Mouse (Mus musculus): ENCODE measurements around the gene Stat5b. TPM values are rescaled to one million over a fixed set of nuclear protein-coding genes. Genes with fewer than 3 reads are reported as not detected.
A peak's percentile ranks its signal among the peaks of the same experiment; 100 is the strongest.

Gene Stat5b
- total and polyA plus RNA-seq, 3 experiments: 53.8 to 65.3 (median 60.3) TPM

- DNase-seq: no peak
Observed at GRCm38 (mm10) chr11:100816342-100816741, 34.2 kb downstream of the Stat5b start.

DNA sequence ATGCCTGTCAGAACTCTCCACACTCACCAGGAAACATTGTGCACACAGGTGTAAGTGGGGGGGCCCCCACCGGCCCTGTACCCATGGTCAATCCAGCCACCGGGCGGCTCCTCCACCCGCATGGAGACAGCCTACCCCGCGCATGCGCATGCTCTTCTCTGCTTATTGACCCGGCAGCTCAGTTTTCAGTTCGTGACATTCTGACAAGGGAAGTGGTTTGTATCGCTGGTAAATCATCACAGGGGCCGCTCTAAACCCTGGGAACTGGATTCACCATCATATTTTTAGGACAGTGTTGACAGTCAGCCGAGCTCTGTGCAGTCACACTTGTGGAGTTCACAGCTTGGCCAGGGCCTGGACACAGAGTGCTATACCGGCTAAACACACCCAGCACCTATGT, 36.0 kb downstream of the Stat5b start:
- DNase-seq: peak; percentile 73

DNA sequence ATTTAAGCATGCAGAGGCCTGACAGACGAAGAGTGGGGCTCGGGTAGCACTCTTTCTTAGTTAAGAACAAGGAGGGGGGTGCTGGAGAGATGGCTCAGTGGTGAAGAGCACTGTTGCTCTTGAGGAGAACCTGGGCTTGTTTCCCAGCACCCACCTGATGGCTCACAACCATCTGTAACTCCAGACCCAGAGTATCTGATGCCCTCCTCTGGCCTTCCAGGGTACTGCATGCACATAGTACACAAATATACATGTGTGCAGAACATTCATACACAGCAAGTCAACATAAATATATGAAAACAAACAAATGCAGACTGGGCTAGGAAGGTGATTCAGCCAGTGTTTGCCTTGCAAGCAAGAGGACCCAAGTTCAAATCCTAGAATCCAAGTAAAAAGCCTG, 39.4 kb downstream of the Stat5b start:
- DNase-seq: no peak

DNA sequence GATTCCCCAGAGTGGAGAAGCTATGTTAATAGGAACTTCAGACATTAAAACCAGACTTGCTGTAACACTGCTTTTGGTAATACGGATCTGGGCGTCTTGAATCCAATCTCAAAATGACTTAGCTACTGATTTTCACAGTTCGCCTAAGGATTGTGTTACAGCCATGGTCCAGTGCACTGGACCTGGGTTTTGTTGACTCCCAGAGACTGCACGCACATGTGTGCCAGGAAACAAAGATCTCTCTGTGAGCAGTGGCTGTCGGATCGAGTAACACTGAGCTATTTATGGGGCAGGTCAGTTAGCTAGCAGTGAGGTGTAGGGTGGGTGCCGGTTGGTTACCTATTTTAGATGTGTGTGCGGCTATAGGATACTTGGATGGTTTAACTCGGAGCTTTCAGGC, 40.0 kb downstream of the Stat5b start:
- no peak for DNase-seq

GRCm38 (mm10) chr11:100806380-100807305, 43.9 kb downstream of the Stat5b start:
- DNase-seq: no peak

DNA sequence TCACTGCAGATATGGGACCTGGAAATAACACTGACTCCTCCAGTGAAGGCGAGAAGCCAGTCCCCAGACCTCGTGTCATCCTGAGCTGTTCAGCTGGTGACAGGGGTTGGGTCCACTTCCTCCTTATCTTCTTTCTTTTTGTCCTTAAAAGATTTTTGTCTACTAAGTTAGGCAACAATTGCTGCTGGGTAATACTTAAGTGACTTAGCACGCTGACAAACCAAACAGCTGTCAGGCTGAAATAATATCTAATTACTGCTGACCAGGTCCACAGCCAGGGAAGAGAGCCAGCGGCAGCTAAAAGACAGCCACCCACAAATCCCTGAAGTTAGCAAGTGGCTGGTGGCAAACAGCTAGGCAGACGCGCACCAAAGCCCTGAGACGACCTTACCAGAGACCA, 45.0 kb downstream of the Stat5b start:
- DNase-seq: no peak

DNA sequence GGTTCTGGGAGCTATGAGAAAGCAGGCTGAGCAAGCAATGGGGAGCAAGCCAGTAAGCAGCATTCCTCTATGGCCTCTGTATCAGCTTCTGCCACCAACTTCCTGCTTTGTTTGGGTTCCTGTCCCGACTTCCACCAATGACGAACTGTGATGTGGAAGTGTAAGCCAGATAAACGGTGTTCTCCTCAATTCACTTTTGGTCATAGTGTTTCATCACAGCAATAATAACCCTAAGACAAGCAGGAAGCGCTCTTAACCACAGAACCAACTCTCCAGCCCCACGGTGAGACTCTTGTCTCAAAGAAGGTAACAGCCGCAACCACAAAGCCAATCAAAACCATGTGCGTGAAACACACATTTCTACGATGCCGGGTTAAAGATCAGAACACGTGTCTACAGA, 46.1 kb downstream of the Stat5b start:
- no peak for DNase-seq

GRCm38 (mm10) chr11:100799426-100799825, 51.1 kb downstream of the Stat5b start:
- DNase-seq: peak; percentile 89

DNA sequence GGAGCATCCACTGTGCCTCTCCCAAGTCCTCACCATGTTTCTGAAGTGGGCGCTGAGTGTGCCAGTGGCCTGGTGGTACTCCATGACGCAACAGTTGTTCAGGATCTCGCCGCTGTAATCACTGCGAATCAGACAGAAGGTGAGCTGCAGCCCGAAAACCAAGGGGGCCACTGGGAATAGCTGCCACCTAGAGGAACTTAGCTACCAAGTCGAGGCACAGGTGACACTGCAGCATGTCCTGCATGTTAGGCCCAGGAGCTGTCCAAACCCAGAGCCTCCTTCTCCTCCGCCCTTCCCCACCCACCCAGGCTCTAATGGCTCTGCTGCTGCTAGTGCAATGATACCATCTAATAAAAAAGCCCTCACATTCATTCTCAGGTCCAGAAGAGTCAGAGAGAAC, 53.9 kb downstream of the Stat5b start:
- no peak for DNase-seq

DNA sequence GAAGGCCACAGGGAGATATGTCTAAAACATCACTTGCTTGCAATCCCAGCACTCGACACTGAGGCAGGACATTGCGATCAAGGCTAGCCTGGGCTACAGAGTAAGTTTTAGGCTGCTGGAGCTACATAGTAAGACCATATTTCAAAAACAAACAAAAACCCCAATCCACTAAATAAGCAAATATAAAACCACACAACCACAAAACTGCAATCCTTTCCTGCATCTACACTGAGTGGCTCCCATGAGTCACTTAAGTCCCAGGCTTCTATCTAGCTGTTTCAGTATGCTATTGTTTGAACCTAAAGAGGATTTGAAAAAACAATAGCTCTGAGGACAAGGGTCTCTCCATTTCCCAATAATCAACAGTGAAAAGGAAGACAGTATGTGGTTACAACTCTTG, 55.1 kb downstream of the Stat5b start:
- no peak for DNase-seq

- DNase-seq: peak; percentile 85
Observed at GRCm38 (mm10) chr11:100791457-100792049, 59.0 kb downstream of the Stat5b start.

DNA sequence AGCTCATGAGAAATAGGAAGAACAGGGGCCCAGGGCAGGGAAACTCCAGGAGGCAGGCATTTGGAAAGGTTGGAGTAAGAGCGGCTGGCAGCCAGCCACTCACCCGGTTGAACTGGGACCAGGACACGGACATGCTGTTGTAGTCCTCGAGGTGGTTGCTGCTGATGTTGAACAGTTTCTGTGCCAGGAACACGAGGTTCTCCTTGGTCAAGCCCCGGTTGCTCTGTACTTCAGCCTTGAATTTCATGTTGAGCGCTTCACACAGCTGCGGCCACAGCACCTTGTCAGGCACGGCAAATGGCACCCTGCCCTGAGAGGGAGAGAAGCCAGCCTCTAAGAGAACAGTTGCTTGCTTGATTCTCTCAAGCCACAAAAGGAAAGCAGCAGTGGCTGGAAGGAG, 59.9 kb downstream of the Stat5b start:
- peak; percentile 78 for DNase-seq

GRCm38 (mm10) chr11:100789702-100790101, 60.8 kb downstream of the Stat5b start:
- no peak for DNase-seq

DNA sequence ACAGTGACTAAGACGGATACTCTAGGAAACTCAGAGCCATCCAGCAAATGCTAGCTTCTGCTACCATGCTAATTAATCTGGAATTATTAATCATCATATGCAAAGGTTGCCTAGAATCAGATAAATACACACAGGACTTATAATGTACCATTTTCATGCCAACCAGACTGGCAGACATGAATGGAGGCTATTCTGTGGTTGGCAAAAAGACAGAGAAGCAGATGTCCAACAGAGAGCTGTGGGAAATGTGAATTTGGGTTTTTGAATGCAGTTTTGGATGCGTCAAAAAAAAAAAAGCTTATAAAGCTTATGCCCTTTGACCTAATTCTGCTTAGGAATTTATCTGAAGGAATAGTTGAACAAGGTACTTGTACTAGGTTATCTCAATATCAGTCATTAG, 64.8 kb downstream of the Stat5b start:
- no peak for DNase-seq

DNA sequence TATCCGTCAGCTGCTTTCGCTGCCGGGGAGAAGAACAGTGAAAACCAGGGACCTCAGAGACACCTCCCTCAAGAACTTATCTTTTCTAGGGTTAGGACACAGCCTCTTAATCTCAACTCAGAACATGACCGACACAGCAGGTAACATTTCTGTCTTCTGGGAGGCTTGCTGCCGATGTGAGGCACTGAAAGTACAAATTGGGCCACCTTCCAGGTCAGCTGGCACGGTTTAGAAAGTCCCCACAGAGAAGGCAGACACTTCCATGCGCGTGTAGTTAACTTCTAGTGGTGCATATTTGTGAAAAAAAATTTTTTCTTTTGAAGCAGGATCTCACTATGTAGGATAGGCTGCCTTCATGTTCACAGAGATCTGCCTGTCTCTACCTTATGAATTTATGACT, 66.2 kb downstream of the Stat5b start:
- DNase-seq: no peak

DNA sequence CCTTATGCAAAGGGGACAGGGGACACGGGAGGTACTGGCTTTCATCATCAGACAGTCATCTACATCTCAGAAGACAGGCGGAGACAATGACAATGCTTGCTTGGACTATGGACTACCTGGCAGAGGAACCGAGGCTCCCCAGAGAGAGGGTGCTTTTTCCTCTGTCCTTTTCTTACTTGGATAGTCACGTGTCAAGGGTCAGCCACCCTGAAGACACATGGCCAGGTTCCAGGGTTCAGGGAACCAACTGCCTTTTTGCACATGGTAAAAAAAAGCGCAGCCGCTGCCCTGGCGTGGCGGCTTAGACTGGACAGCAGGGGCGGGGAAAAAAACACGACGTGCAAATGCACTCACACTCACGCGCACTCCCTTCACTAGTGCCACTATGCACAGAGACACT, 68.0 kb downstream of the Stat5b start:
- no peak for DNase-seq

GRCm38 (mm10) chr11:100781763-100782475, 68.6 kb downstream of the Stat5b start:
- DNase-seq: no peak

DNA sequence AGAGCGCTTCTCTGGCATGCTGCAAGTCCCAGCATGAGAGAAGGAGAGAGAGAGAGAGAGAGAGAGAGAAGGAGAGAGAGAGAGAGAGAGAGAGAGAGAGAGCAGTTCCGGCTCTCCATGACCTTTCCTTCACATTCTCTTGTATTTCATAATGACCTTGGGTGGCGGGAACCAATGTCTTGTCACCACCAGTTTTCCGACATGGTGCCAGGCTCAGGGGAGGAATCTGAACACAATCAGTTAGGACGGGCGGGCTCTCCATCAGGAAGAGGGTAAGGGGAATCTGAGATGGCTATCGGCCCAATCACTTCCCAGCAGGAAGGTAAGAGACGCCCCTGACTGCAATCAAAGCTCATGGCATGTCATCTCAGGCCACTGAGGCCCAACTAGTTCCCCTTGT, 70.3 kb downstream of the Stat5b start:
- peak; percentile 68 for DNase-seq

DNA sequence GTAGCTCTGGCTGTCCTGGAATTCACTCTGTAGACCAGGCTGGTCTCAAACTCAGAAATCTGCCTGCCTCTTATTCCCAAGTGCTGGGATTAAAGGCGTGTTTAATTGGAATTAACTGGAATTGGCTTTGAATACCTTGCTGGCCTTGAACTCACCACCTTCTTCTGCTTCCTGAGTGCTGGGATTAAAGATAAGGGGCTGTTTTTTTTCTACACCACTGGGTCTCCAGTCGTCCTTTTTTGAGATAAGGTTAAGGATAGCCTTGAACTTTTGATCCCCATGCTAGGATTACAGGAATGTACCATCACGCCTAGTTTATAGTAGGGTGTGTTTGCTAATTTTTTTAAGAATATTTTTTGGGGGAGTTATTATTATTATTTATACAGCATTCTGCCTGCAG, 72.5 kb downstream of the Stat5b start:
- DNase-seq: no peak

DNA sequence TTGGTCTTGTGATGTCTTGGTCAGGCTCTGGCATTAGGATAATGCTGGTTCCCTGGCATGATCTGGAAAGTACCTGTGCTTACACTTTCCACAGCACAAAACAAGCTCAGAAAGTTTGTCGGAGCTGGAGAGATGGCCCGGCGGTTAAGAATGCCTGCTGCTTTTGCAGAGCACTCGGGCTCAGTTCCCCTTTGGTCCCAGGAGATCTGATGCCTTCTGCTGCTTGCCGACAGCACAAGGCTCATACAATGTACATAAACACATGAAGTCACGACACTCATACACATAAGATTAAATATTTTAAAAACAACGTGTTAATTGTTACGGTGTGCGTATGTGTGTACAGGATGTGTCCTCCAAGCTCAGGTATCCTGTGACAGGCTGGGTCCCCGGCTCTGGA, 74.6 kb downstream of the Stat5b start:
- no peak for DNase-seq

GRCm38 (mm10) chr11:100774261-100774660, 76.3 kb downstream of the Stat5b start:
- no peak for DNase-seq

- peak; percentile 93 for DNase-seq
Observed at GRCm38 (mm10) chr11:100770646-100771408, 79.7 kb downstream of the Stat5b start, which contains the start of gene Ghdc. Ghdc (minus strand) TSS chr11:100770957.
